Mouse (Mus musculus): ENCODE data around the gene Gtf2a1. TPM values are rescaled to one million over a fixed set of nuclear protein-coding genes. Genes with fewer than 3 reads are reported as not detected.
A peak's percentile ranks its signal among the peaks of the same experiment; 100 is the strongest.
"Not testable (repeated sequence)": the region's sequence is repeated elsewhere in the genome, so short reads cannot be mapped to it uniquely, and the experiment has no call there.

Gtf2a1 gene
- polyA plus RNA-seq, 1 experiment from 2014 or later, result 28.9 TPM

- DNase-seq (ENCODE audit: low spot score), result no peak
- 45% methylated on average over 3 of the region's 3 CpGs for WGBS
These were observed 3.2 kb downstream of the Gtf2a1 start for GRCm38 (mm10) chr12:91587077-91587476.

GRCm38 (mm10) chr12:91585815-91586214 is 4.5 kb downstream of the Gtf2a1 start:
- ATAC-seq (replicated peaks; ENCODE audit: low FRiP score); H3K27me3 ChIP-seq (replicated peaks; ENCODE audit: control insufficient read depth, insufficient read depth, low read length); H3K27ac ChIP-seq (ENCODE audit: low read depth, low read length); H3K4me2 ChIP-seq; DNase-seq (ENCODE audit: low spot score); H3K9me3 ChIP-seq (ENCODE audit: control insufficient read depth, low read length); H3K4me3 ChIP-seq (ENCODE audit: low read depth, low read length); H3K9ac ChIP-seq (ENCODE audit: low read depth, low read length); H3K4me1 ChIP-seq (replicated peaks; ENCODE audit: control insufficient read depth, insufficient read depth, low read length): not testable (repeated sequence)
- H3K36me3 ChIP-seq (ENCODE audit: control insufficient read depth, insufficient read depth, low read length), result peaks cover 12% of the 10 kb centered on the region; the same call in 1 of the 2 replicates
- WGBS, result 88% methylated on average over 4 of the region's 4 CpGs

More at GRCm38 (mm10) chr12:91587077-91587476, 3.2 kb downstream of the Gtf2a1 start:
- Histone ChIP-seq H3K4me1 (replicated peaks; ENCODE audit: control insufficient read depth, insufficient read depth, low read length) (peaks cover 9% of the 10 kb centered on the region), H3K4me2 (peak overlapping the region; percentile 76), H3K4me3 (ENCODE audit: low read depth, low read length) (peak overlapping the region; percentile 93), H3K27ac (ENCODE audit: low read depth, low read length) (no peak overlapping the region), H3K36me3 (ENCODE audit: control insufficient read depth, insufficient read depth, low read length) (peaks cover 12% of the 10 kb centered on the region; the same call in 1 of the 2 replicates), H3K9me3 (ENCODE audit: control insufficient read depth, low read length) (no peaks in the 10 kb centered on the region), H3K9ac (ENCODE audit: low read depth, low read length) (no peak overlapping the region), H3K27me3 (replicated peaks; ENCODE audit: control insufficient read depth, insufficient read depth, low read length) (no peaks in the 10 kb centered on the region)
- ATAC-seq (replicated peaks; ENCODE audit: low FRiP score), result no peak

GRCm38 (mm10) chr12:91585206-91585605 is 5.1 kb downstream of the Gtf2a1 start:
- WGBS, result 88% methylated on average over 3 of the region's 3 CpGs
- H3K4me2 ChIP-seq, result no peak overlapping the region
- peaks cover 7% of the 10 kb centered on the region for H3K4me1 ChIP-seq (replicated peaks; ENCODE audit: control insufficient read depth, insufficient read depth, low read length)
- H3K36me3 ChIP-seq (ENCODE audit: control insufficient read depth, insufficient read depth, low read length), result peaks cover 12% of the 10 kb centered on the region; the same call in 1 of the 2 replicates
- H3K9me3 ChIP-seq (ENCODE audit: control insufficient read depth, low read length), result no peaks in the 10 kb centered on the region
- no peak overlapping the region for H3K4me3 ChIP-seq (ENCODE audit: low read depth, low read length)
- DNase-seq (ENCODE audit: low spot score), result no peak
- no peaks in the 10 kb centered on the region for H3K27me3 ChIP-seq (replicated peaks; ENCODE audit: control insufficient read depth, insufficient read depth, low read length)
- H3K27ac ChIP-seq (ENCODE audit: low read depth, low read length), result no peak overlapping the region
- ATAC-seq (replicated peaks; ENCODE audit: low FRiP score), result no peak
- no peak overlapping the region for H3K9ac ChIP-seq (ENCODE audit: low read depth, low read length)

GRCm38 (mm10) chr12:91583409-91583808 is 6.9 kb downstream of the Gtf2a1 start:
- no peak for ATAC-seq (replicated peaks; ENCODE audit: low FRiP score)
- Histone ChIP-seq H3K27ac (ENCODE audit: low read depth, low read length) (no peak overlapping the region), H3K4me3 (ENCODE audit: low read depth, low read length) (no peak overlapping the region), H3K9me3 (ENCODE audit: control insufficient read depth, low read length) (no peaks in the 10 kb centered on the region), H3K4me2 (no peak overlapping the region), H3K36me3 (ENCODE audit: control insufficient read depth, insufficient read depth, low read length) (peaks cover 12% of the 10 kb centered on the region; the same call in 1 of the 2 replicates), H3K9ac (ENCODE audit: low read depth, low read length) (no peak overlapping the region), H3K27me3 (replicated peaks; ENCODE audit: control insufficient read depth, insufficient read depth, low read length) (no peaks in the 10 kb centered on the region), H3K4me1 (replicated peaks; ENCODE audit: control insufficient read depth, insufficient read depth, low read length) (peaks cover 7% of the 10 kb centered on the region)
- 88% methylated on average over 6 of the region's 6 CpGs for WGBS
- DNase-seq (ENCODE audit: low spot score), result no peak

- Histone ChIP-seq H3K36me3 (ENCODE audit: control insufficient read depth, insufficient read depth, low read length) (peaks cover 16% of the 10 kb centered on the region), H3K4me1 (replicated peaks; ENCODE audit: control insufficient read depth, insufficient read depth, low read length) (peaks cover 7% of the 10 kb centered on the region), H3K27me3 (replicated peaks; ENCODE audit: control insufficient read depth, insufficient read depth, low read length) (no peaks in the 10 kb centered on the region), H3K4me2 (no peak overlapping the region), H3K9me3 (ENCODE audit: control insufficient read depth, low read length) (no peaks in the 10 kb centered on the region), H3K4me3 (ENCODE audit: low read depth, low read length) (no peak overlapping the region), H3K27ac (ENCODE audit: low read depth, low read length) (no peak overlapping the region), H3K9ac (ENCODE audit: low read depth, low read length) (no peak overlapping the region)
- DNase-seq (ENCODE audit: low spot score), result no peak
- no peak for ATAC-seq (replicated peaks; ENCODE audit: low FRiP score)
- 73% methylated on average over 6 of the region's 6 CpGs for WGBS
These were observed 7.8 kb downstream of the Gtf2a1 start for GRCm38 (mm10) chr12:91582362-91583002.

- Histone ChIP-seq H3K4me1 (replicated peaks; ENCODE audit: control insufficient read depth, insufficient read depth, low read length) (0 out of 2 replicates have a peak, but pooled peaks cover 4% of the 10 kb centered on the region), H3K4me2 (no peak overlapping the region; the same call in 1 of the 2 replicates), H3K27me3 (replicated peaks; ENCODE audit: control insufficient read depth, insufficient read depth, low read length) (no peaks in the 10 kb centered on the region), H3K9ac (ENCODE audit: low read depth, low read length) (no peak overlapping the region), H3K4me3 (ENCODE audit: low read depth, low read length) (no peak overlapping the region), H3K9me3 (ENCODE audit: control insufficient read depth, low read length) (no peaks in the 10 kb centered on the region), H3K36me3 (ENCODE audit: control insufficient read depth, insufficient read depth, low read length) (peaks cover 16% of the 10 kb centered on the region), H3K27ac (ENCODE audit: low read depth, low read length) (no peak overlapping the region)
- DNase-seq (ENCODE audit: low spot score), result no peak
- no peak for ATAC-seq (replicated peaks; ENCODE audit: low FRiP score)
- 87% methylated on average over 6 of the region's 6 CpGs for WGBS
These were observed 8.8 kb downstream of the Gtf2a1 start for GRCm38 (mm10) chr12:91581204-91582070.

GRCm38 (mm10) chr12:91579665-91580064 is 10.6 kb downstream of the Gtf2a1 start:
- ATAC-seq (replicated peaks; ENCODE audit: low FRiP score) (peak; percentile 56), DNase-seq (ENCODE audit: low spot score) (no peak)
- 78% methylated on average over 2 of the region's 2 CpGs for WGBS
- Histone ChIP-seq H3K36me3 (ENCODE audit: control insufficient read depth, insufficient read depth, low read length) (peaks cover 16% of the 10 kb centered on the region), H3K27me3 (replicated peaks; ENCODE audit: control insufficient read depth, insufficient read depth, low read length) (no peaks in the 10 kb centered on the region), H3K27ac (ENCODE audit: low read depth, low read length) (no peak overlapping the region), H3K4me1 (replicated peaks; ENCODE audit: control insufficient read depth, insufficient read depth, low read length) (0 out of 2 replicates have a peak, but pooled peaks cover 4% of the 10 kb centered on the region), H3K4me3 (ENCODE audit: low read depth, low read length) (no peak overlapping the region), H3K9ac (ENCODE audit: low read depth, low read length) (no peak overlapping the region), H3K9me3 (ENCODE audit: control insufficient read depth, low read length) (no peaks in the 10 kb centered on the region), H3K4me2 (no peak overlapping the region)

GRCm38 (mm10) chr12:91571708-91572107 is 18.6 kb downstream of the Gtf2a1 start:
- no peak overlapping the region for H3K27ac ChIP-seq (ENCODE audit: low read depth, low read length)
- H3K36me3 ChIP-seq (ENCODE audit: control insufficient read depth, insufficient read depth, low read length), result peaks cover 34% of the 10 kb centered on the region
- ATAC-seq (replicated peaks; ENCODE audit: low FRiP score) (no peak), DNase-seq (ENCODE audit: low spot score) (no peak)
- no peak overlapping the region for H3K9ac ChIP-seq (ENCODE audit: low read depth, low read length)
- H3K27me3 ChIP-seq (replicated peaks; ENCODE audit: control insufficient read depth, insufficient read depth, low read length), result no peaks in the 10 kb centered on the region
- H3K4me1 ChIP-seq (replicated peaks; ENCODE audit: control insufficient read depth, insufficient read depth, low read length), result no peaks in the 10 kb centered on the region
- no peak overlapping the region for H3K4me2 ChIP-seq
- H3K9me3 ChIP-seq (ENCODE audit: control insufficient read depth, low read length), result no peaks in the 10 kb centered on the region
- 87% methylated on average over 2 of the region's 2 CpGs for WGBS
- no peak overlapping the region for H3K4me3 ChIP-seq (ENCODE audit: low read depth, low read length)

All from liver, embryonic 11.5 days (tissue).